Mouse (Mus musculus) lung, embryonic 14.5 days (tissue): ENCODE results near the gene Ins2. TPM values are rescaled to one million over a fixed set of nuclear protein-coding genes. Genes with fewer than 3 reads are reported as not detected.

Source experiments
- ATAC-seq: fragments of 200-750 bp; cut with Nextera tagmentation; 2 replicates; pipeline ENCODE4 v1.8.0; 2017; ENCODE audit warnings: mild to moderate bottlenecking, moderate TSS enrichment, moderate library complexity; ENCODE audit not compliant: insufficient read depth
- DNase-seq: peaks from one replicate; pipeline ENCODE4 v3.0.0-alpha.2; 2015
- H3K27ac ChIP-seq: fragments of 300-500 bp; sonication (generic); 2 replicates; pipeline ENCODE4 v1.5.1; 2014; ENCODE audit warnings: low read depth, mild to moderate bottlenecking, moderate library complexity
- H3K27me3 ChIP-seq: fragments of 300-500 bp; sonication (generic); 2 replicates; pipeline ENCODE4 v1.6.1; 2014; ENCODE audit warnings: low read length, control low read depth; ENCODE audit not compliant: insufficient read depth
- H3K36me3 ChIP-seq: fragments of 300-500 bp; sonication (generic); 2 replicates; pipeline ENCODE4 v1.6.1; 2014; ENCODE audit warnings: control low read depth; ENCODE audit not compliant: insufficient read depth
- H3K4me1 ChIP-seq: fragments of 300-500 bp; sonication (generic); 2 replicates; pipeline ENCODE4 v1.6.1; 2014; ENCODE audit warnings: antibody characterized with exemption, control low read depth; ENCODE audit not compliant: insufficient read depth
- H3K4me2 ChIP-seq: fragments of 300-500 bp; sonication (generic); 2 replicates; pipeline ENCODE4 v1.6.1; 2014; ENCODE audit warnings: mild to moderate bottlenecking
- H3K4me3 ChIP-seq: fragments of 300-500 bp; sonication (generic); 2 replicates; pipeline ENCODE4 v1.5.1; 2014; ENCODE audit warnings: low read depth, low read length
- H3K9ac ChIP-seq: fragments of 300-500 bp; sonication (generic); 2 replicates; pipeline ENCODE4 v1.6.1; 2014
- H3K9me3 ChIP-seq: fragments of 300-500 bp; sonication (generic); 2 replicates; pipeline ENCODE4 v1.6.1; 2016; ENCODE audit warnings: low read depth, low read length, control low read depth
- CTCF ChIP-seq: IDR thresholded peaks from 2 replicates; pipeline ENCODE4 v1.5.1; 2016; ENCODE audit warnings: antibody characterized with exemption, low read depth
- WGBS: fragments of 180-500 bp; shearing (Covaris S2); extraction: QIAGEN DNeasy Blood & Tissue Kit; methylation state at CpG from one replicate; pipeline ENCODE4 v1.1.7; 2014; 5-methylcytosine and 5-hydroxymethylcytosine counted together
- polyA plus RNA-seq: library from polyadenylated mRNA; unstranded; fragments of >200 nt; fragmentation: Nextera tagmentation; extraction: Ambion mirVana; gene quantifications from 2 replicates; pipeline ENCODE4 v1.2.1, GENCODE M21; 2014

The Ins2 gene
- polyA plus RNA-seq, 1 experiment from 2014 or later, result not detected

DNA sequence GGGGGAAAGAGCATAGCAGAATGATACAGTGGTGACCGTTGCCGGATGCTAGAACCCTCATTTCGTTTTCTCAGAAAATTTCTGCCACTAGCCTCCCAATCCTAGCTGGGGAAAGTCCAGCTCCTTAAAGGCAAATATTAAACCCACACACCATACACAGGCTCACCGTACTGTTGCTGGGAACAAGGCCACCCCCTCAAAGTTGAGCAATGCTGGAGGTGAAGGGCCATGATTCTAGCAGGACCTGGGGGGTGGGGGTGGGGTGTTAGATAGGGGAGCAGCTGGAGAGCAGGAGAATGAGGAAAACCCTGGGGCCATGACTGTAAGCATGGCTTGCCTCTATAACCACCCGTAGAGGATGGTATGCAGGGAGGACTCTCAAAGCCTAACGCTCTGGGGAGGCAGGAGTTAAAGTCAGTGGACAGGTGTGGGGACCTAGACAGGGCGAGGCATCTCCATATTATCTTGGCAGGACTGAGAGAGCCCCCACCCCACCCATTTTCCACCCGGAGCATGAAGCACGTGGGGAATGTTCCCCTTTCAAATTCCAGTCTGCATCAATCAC lies 78.6 kb downstream of the Ins2 start:
- peaks cover 5% of the 10 kb centered on the region; the same call in 1 of the 2 replicates for H3K9me3 ChIP-seq
- peak overlapping the region; percentile 40 for H3K4me3 ChIP-seq
- peaks cover 66% of the 10 kb centered on the region for H3K27me3 ChIP-seq
- 13% methylated on average over 9 of the region's 9 CpGs for WGBS
- H3K27ac ChIP-seq, result no peak overlapping the region
- no peak for TF ChIP-seq CTCF
- DNase-seq (no peak), ATAC-seq (peak; percentile 29; the same call in 1 of the 2 replicates)
- 0 out of 2 replicates have a peak, but pooled peaks cover 6% of the 10 kb centered on the region for H3K36me3 ChIP-seq
- no peak overlapping the region for H3K9ac ChIP-seq
- H3K4me2 ChIP-seq, result peak overlapping the region; percentile 73
- no peaks in the 10 kb centered on the region for H3K4me1 ChIP-seq

DNA sequence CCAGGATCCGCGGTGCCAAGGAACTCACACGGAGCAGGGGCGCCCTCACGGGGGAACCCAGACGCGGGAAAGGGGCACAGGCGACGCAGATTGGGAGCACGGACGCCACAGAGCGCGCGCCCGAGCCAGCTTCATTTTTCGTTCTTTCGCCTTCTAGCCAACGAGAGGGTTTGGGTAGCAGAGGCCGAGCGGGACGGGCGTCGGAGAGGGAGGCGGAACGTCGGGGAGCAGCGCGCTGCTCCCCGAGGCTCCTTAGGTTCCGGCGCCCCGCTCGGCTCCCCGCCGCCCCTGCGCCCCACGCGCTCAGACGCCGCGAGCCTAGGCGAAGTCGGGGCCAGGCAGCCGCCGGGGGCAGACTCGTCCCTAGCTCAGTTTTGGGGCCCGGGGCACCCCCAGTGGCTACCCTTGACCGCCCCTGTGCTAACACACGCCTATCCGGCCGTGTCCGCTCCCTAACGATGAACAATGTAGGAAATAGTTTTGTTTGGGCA lies 79.2 kb downstream of the Ins2 start:
- no peak for ATAC-seq
- peak; percentile 64 for DNase-seq
- WGBS, result 1% methylated on average over 53 of the region's 53 CpGs
- H3K4me2 ChIP-seq, result peak overlapping the region; percentile 73
- 0 out of 2 replicates have a peak, but pooled peaks cover 6% of the 10 kb centered on the region for H3K36me3 ChIP-seq
- TF ChIP-seq CTCF, result no peak
- peak overlapping the region; percentile 57 for H3K9ac ChIP-seq
- H3K27ac ChIP-seq, result 0 out of 2 replicates have a peak overlapping the region, but pooled peaks have one; percentile 6
- peaks cover 71% of the 10 kb centered on the region for H3K27me3 ChIP-seq
- no peaks in the 10 kb centered on the region for H3K9me3 ChIP-seq
- peak overlapping the region; percentile 40 for H3K4me3 ChIP-seq
- H3K4me1 ChIP-seq, result no peaks in the 10 kb centered on the region

DNA sequence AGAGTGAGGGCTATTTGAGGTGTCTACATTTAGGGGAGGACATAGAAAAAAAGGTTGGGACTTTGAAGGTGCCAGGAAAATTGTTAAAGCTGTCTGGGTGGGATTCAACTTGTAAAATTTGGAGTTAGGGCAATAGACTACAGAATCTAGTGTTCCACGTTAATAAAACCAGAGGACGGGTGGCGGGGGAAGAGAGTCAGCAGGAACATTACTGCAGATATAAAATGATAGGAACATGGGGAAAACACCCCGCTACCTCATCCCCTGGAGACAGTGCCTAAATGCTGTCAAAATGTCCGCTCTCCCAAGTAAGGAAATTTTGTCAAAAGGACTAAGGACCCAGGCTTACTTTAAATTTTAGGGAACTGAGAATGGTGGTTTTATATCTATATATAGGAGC lies 80.0 kb downstream of the Ins2 start:
- no peaks in the 10 kb centered on the region for H3K4me1 ChIP-seq
- H3K9me3 ChIP-seq, result no peaks in the 10 kb centered on the region
- H3K4me3 ChIP-seq, result peak overlapping the region; percentile 40
- DNase-seq, result no peak
- H3K9ac ChIP-seq, result no peak overlapping the region; the same call in 1 of the 2 replicates
- H3K36me3 ChIP-seq, result 0 out of 2 replicates have a peak, but pooled peaks cover 4% of the 10 kb centered on the region
- peaks cover 80% of the 10 kb centered on the region for H3K27me3 ChIP-seq
- 42% methylated on average over 5 of the region's 5 CpGs for WGBS
- H3K27ac ChIP-seq, result no peak overlapping the region
- TF ChIP-seq CTCF, result no peak
- no peak for ATAC-seq
- peak overlapping the region; percentile 73 for H3K4me2 ChIP-seq

DNA sequence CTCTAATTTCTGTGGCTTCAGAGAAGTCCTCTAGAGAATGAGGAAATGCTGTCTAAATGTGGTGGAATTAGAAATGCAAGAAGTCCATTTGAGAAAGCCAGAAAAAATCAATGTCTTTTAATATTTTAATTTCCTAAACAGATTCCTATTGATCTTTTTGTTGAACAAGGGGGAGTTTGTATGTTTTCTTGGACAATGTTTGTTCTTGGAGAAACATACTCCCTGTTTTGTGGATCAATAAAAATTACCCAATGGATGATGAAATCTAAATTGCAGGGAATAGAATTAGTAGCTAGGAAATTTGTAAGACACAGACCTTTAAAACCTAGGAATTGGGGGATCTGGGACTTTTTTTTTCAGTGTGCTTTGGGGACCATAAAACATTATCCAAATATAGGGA lies 81.4 kb downstream of the Ins2 start:
- ATAC-seq (no peak), DNase-seq (no peak)
- Histone ChIP-seq H3K9ac (peak overlapping the region; percentile 83), H3K4me2 (peak overlapping the region; percentile 73), H3K4me1 (no peaks in the 10 kb centered on the region), H3K9me3 (no peaks in the 10 kb centered on the region), H3K4me3 (peak overlapping the region; percentile 60), H3K36me3 (no peaks in the 10 kb centered on the region), H3K27me3 (peaks cover 92% of the 10 kb centered on the region), H3K27ac (no peak overlapping the region)
- no peak for TF ChIP-seq CTCF

DNA sequence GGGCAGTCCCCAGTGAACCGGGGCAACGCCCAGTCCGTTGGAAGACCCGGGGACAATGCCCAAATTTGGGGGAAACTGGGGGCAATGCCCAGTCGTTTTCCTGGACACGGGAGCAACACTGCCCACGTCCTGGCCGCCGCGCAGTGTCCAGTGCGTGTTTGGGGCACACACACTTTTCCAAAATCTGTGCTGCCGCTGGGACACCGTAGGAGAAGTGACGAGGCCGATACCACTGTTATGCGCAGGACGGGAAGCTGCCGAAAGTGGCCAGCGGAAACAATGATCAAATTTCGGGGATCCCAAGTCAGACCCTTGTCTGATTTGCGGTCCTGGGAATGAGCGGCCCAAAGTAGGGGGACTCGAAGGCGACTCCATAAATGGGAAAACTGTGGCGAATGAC lies 82.1 kb downstream of the Ins2 start:
- Histone ChIP-seq H3K9me3 (no peaks in the 10 kb centered on the region), H3K4me2 (peak overlapping the region; percentile 73), H3K27ac (peak overlapping the region; percentile 92), H3K36me3 (0 out of 2 replicates have a peak, but pooled peaks cover 4% of the 10 kb centered on the region), H3K27me3 (peaks cover 94% of the 10 kb centered on the region), H3K4me3 (peak overlapping the region; percentile 60), H3K4me1 (no peaks in the 10 kb centered on the region), H3K9ac (peak overlapping the region; percentile 83)
- 3% methylated on average over 25 of the region's 25 CpGs for WGBS
- no peak for TF ChIP-seq CTCF
- DNase-seq (peak; percentile 55), ATAC-seq (no peak)

DNA sequence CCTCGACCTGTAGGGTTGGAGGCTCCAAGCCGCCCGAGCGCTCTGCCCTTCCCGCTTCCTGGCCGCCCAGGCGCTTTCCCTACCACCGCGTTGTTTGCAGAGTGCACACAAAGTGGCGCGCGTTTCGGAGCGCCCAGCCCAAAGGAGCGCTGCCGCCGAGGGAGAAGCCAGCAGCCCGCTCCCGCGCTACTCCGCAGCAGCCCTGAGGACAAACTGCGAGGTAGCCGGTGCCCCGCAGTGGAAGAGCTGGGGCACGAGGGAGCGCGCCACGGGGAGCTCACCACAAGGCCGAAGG lies 82.6 kb downstream of the Ins2 start:
- DNase-seq (peak; percentile 73), ATAC-seq (no peak)
- peak overlapping the region; percentile 73 for H3K4me2 ChIP-seq
- no peak for TF ChIP-seq CTCF
- H3K9me3 ChIP-seq, result no peaks in the 10 kb centered on the region
- peak overlapping the region; percentile 60 for H3K4me3 ChIP-seq
- 0% methylated on average over 29 of the region's 29 CpGs for WGBS
- H3K9ac ChIP-seq, result peak overlapping the region; percentile 83
- peaks cover 4% of the 10 kb centered on the region; the same call in 1 of the 2 replicates for H3K36me3 ChIP-seq
- H3K27me3 ChIP-seq, result peaks cover 92% of the 10 kb centered on the region
- no peaks in the 10 kb centered on the region for H3K4me1 ChIP-seq
- H3K27ac ChIP-seq, result peak overlapping the region; percentile 92

DNA sequence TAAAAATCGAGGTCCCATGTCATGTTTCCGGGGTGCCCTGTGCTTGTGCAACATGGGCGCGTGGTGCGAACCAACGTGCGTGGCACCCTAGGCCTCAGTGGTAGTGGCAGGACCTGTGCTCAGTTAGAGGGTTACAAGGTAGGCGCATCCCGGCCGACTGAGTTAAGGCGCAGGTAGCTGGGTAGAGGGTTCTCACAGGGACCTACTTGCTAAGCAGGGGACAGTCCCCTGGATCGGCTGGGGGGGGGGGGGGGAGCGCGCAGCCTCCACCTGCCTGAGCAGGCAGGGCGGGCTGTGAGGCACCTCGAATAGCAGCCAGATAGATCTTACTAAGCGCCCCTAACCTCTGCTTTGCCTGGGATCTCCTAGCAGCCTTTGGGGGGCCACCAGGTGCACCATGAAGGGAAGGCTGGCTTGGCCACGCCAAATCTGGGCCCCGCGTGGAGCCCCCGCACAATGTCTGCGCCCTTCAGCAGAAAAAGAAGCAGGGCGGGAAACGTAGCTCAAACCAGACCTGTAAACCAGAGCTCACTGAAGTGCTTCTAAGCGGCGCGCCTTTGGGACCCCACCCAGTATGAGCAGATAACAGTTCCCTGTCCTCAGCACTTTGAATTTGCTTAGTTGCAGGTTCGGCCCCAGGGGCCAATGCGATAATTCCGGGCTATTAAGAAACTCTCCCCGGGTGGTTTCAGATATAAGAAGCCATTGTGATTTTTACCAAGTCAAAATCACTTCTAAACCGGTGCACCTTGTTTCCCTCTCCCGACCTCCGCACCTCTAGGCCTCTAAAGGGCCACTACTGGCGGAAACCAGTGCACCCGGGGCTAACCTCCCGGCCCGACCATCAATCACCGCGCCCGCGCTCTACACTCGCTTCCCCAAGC lies 83.2 kb downstream of the Ins2 start:
- H3K4me2 ChIP-seq, result peak overlapping the region; percentile 73

More for the DNA sequence above, 83.2 kb downstream of the Ins2 start:
- Histone ChIP-seq H3K9ac (peak overlapping the region; percentile 83), H3K4me3 (peak overlapping the region; percentile 60), H3K36me3 (peaks cover 10% of the 10 kb centered on the region; the same call in 1 of the 2 replicates), H3K27me3 (peaks cover 91% of the 10 kb centered on the region), H3K9me3 (no peaks in the 10 kb centered on the region), H3K4me1 (no peaks in the 10 kb centered on the region), H3K27ac (peak overlapping the region; percentile 92)
- WGBS, result 2% methylated on average over 41 of the region's 43 CpGs
- DNase-seq (peak; percentile 50), ATAC-seq (no peak)
- no peak for TF ChIP-seq CTCF
